8 mouse cellular contexts compared by ENCODE assay signal in the genomic region with DNA sequence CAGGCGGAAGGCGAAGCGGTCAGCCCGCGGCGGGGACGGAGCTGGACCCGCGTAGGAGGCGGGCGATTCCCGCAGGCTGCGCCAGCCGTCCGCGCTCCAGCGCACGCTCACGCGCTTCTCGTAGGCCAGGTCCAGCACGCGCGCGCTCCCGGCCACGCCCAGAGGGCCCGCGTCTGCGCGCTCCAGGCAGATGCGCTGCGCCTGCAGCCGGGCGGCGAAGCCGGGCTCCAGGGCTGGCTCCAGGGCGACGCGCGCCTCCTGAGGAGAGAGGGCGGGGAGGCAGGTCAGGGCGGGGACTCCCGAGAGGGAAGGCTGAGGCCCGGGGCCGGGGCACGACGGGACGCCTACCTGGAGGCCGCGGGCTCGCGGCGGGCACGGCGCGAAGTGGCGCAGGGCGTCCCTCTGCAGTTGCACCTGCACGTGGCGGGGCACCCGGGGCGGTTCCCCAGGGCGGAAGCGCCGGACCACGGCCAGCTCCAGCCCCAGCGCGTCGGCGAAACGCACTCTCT. TPM values are rescaled to one million over a fixed set of nuclear protein-coding genes. Genes with fewer than 3 reads are reported as not detected.
A peak's percentile ranks its signal among the peaks of the same experiment; 100 is the strongest.
DNase-seq lines count a peak whose midpoint lies in the region; ATAC-seq lines count a peak whose summit lies in the region.

No protein-coding gene starts in this region.

- peak overlapping the region; percentile 90 for H3K27ac ChIP-seq in hindbrain, embryonic 12.5 days

- H3K36me3 ChIP-seq in hindbrain, embryonic 12.5 days = no peaks in the 10 kb centered on the region

- H3K9me3 ChIP-seq in hindbrain, embryonic 12.5 days (replicated peaks) = no peaks in the 10 kb centered on the region

- H3K9ac ChIP-seq in hindbrain, embryonic 12.5 days = peak overlapping the region; percentile 88

- peak; percentile 93 for ATAC-seq in hindbrain, embryonic 12.5 days (ENCODE audit: low FRiP score)

- H3K27me3 ChIP-seq in hindbrain, embryonic 12.5 days = peaks cover 7% of the 10 kb centered on the region; the same call in 1 of the 2 replicates

- DNase-seq in Muller cell, postnatal 12 days (ENCODE audit: inconsistent ontology term) = peak; percentile 95
- DNase-seq in cerebellum, postnatal 10 days = peak; percentile 95 to 97
- DNase-seq in frontal cortex, postnatal 10 days (ENCODE audit: low spot score in 2 of 2) = peak; percentile 84 to 89
- DNase-seq in left cerebral cortex, adult 11 months (ENCODE audit: low spot score) = peak; percentile 90
- peak; percentile 93 for DNase-seq in lung, postnatal 36 days
- DNase-seq in retina, postnatal 1 day = peak; percentile 95
- peak; percentile 86 for DNase-seq in thymus, postnatal 4 days

- H3K4me2 ChIP-seq in hindbrain, embryonic 12.5 days (replicated peaks) = peak overlapping the region; percentile 98

- 0% methylated on average over 48 of the region's 72 CpGs for WGBS in hindbrain, embryonic 12.5 days

- peak overlapping the region; percentile 75 for H3K4me3 ChIP-seq in hindbrain, embryonic 12.5 days

- peaks cover 13% of the 10 kb centered on the region for H3K4me1 ChIP-seq in hindbrain, embryonic 12.5 days

RNA-seq across cellular contexts. Expression of gene Ppp1r3e, which starts 0.8 kb away (rescaled TPM):
- polyA plus RNA-seq in hindbrain, embryonic 12.5 days (2016; fragmentation: Nextera tagmentation; extraction: Ambion mirVana) = 0.48 and 1.5 TPM in 2 replicates

RNA-seq across cellular contexts. Expression of gene Homez, which starts 5.8 kb away (rescaled TPM):
- polyA plus RNA-seq in hindbrain, embryonic 12.5 days (2016; fragmentation: Nextera tagmentation; extraction: Ambion mirVana) = 11.0 and 14.0 TPM in 2 replicates

RNA-seq across cellular contexts. Expression of gene Bcl2l2, which starts 6.6 kb away (rescaled TPM):
- polyA plus RNA-seq in hindbrain, embryonic 12.5 days (2016; fragmentation: Nextera tagmentation; extraction: Ambion mirVana) = 3.6 and 3.7 TPM in 2 replicates

RNA-seq across cellular contexts. Expression of gene Gm20521, which starts 6.6 kb away (rescaled TPM):
- polyA plus RNA-seq in hindbrain, embryonic 12.5 days (2016; fragmentation: Nextera tagmentation; extraction: Ambion mirVana) = 0.32 TPM in 1 of 2 replicates, not detected in the other

RNA-seq across cellular contexts. Expression of gene Pabpn1, which starts 15.7 kb away (rescaled TPM):
- polyA plus RNA-seq in hindbrain, embryonic 12.5 days (2016; fragmentation: Nextera tagmentation; extraction: Ambion mirVana) = 200 and 201 TPM in 2 replicates

Comparison
In these comparisons a context has a peak if more than half of its experiments do, and no peak if none do; other contexts are left out.
1. Peak in every context shown above with its lines: DNase-seq, ATAC-seq, H3K4me3 ChIP-seq and H3K27ac ChIP-seq.